ENCODE assay signal across 22 mouse cellular contexts in genomic region chr16:91100484-91100883, GRCm38 (mm10). TPM values are rescaled to one million over a fixed set of nuclear protein-coding genes. Genes with fewer than 3 reads are reported as not detected.
A peak's percentile ranks its signal among the peaks of the same experiment; 100 is the strongest.
DNase-seq lines count a peak whose midpoint lies in the region; ATAC-seq and TF ChIP-seq lines count a peak whose summit lies in the region.
"Had no signal": no experiment of that assay in that cellular context is flagged by ENCODE, and none has a peak within 500 bp of the region (broad histone marks: within the 10 kb centered on the region; RNA-seq: fewer than 3 reads in every experiment).

No protein-coding gene starts in this region.

- peak overlapping the region; percentile 85; the same call in 1 of the 2 replicates for H3K27ac ChIP-seq in forebrain, embryonic 10.5 days
- H3K27ac ChIP-seq in forebrain, embryonic 14.5 days (ENCODE audit: low read depth, low read length), result no peak overlapping the region
- H3K27ac ChIP-seq in MEL (ENCODE audit: control insufficient read depth, low read depth, low read length), result peak overlapping the region; percentile 31

- TF ChIP-seq RAD21 in MEL (IDR thresholded peaks at IDR 0.05; ENCODE audit: low read depth, low read length), result no peak

- 79% methylated on average over 2 of the region's 2 CpGs for WGBS in forebrain, embryonic 10.5 days
- 58% methylated on average over 2 of the region's 2 CpGs for WGBS in forebrain, embryonic 14.5 days

- no peaks in the 10 kb centered on the region for H3K79me2 ChIP-seq in MEL (ENCODE audit: control insufficient read depth, insufficient read depth, low read length, poor library complexity)

- no peaks in the 10 kb centered on the region for H3K9me3 ChIP-seq in forebrain, embryonic 10.5 days
- no peaks in the 10 kb centered on the region for H3K9me3 ChIP-seq in forebrain, embryonic 14.5 days (replicated peaks; ENCODE audit: control insufficient read depth, low read length)
- no peaks in the 10 kb centered on the region for H3K9me3 ChIP-seq in MEL (replicated peaks; ENCODE audit: insufficient read depth, low read length)
- H3K9me3 ChIP-seq: G1E had no signal

- no peak for TF ChIP-seq CTCF in MEL (IDR thresholded peaks at IDR 0.05 in 2 of 3, conservative IDR thresholded peaks at IDR 0.05 in 1 of 3; ENCODE audit: control insufficient read depth in 1 of 3, insufficient read depth in 1 of 3, low read depth in 2 of 3, low read length in 3 of 3, poor library complexity in 1 of 3, severe bottlenecking in 1 of 3)

- H3K4me1 ChIP-seq in forebrain, embryonic 10.5 days, result peaks cover 61% of the 10 kb centered on the region
- peaks cover 25% of the 10 kb centered on the region for H3K4me1 ChIP-seq in forebrain, embryonic 14.5 days (ENCODE audit: control insufficient read depth, insufficient read depth, low read length)
- peaks cover 0 to 5% of the 10 kb centered on the region in 2 experiments; a peak in 1 of 4 replicates for H3K4me1 ChIP-seq in MEL (ENCODE audit: control insufficient read depth in 1 of 2, insufficient read depth in 2 of 2, low read length in 2 of 2)

- H3K36me3 ChIP-seq in forebrain, embryonic 10.5 days (replicated peaks), result no peaks in the 10 kb centered on the region
- H3K36me3 ChIP-seq in forebrain, embryonic 14.5 days (ENCODE audit: control insufficient read depth, insufficient read depth, low read length), result no peaks in the 10 kb centered on the region
- H3K36me3 ChIP-seq in MEL (ENCODE audit: control insufficient read depth in 1 of 2, insufficient read depth in 2 of 2, low read length in 2 of 2), result peaks cover 0 to 7% of the 10 kb centered on the region in 2 experiments; a peak in 2 of 4 replicates
- H3K36me3 ChIP-seq: G1E had no signal

- no peak for DNase-seq in forebrain, embryonic 10.5 days (ENCODE audit: extremely low spot score, low spot score)
- DNase-seq in forebrain, embryonic 14.5 days (ENCODE audit: low spot score), result no peak
- DNase-seq in thymus, postnatal 14 days, result peak; percentile 39
- DNase-seq in thymus, postnatal 0 days (ENCODE audit: low spot score), result no peak
- peak; percentile 39 for DNase-seq in MEL (ENCODE audit: low read depth, low spot score)
- DNase-seq: adrenal gland, adult 2 months; adrenal gland, adult 8-10 months; adrenal gland, postnatal 10 days; adrenal gland, postnatal 14 days; adrenal gland, postnatal 25 days; adrenal gland, postnatal 36 days; B cell, adult 2 months; cerebellum, adult 11 months; cerebellum, adult 11-12 months; cerebellum, adult 18-20 months; cerebellum, adult 2 months had no signal

- peaks cover 96% of the 10 kb centered on the region for H3K27me3 ChIP-seq in forebrain, embryonic 10.5 days (ENCODE audit: poor library complexity, severe bottlenecking)
- H3K27me3 ChIP-seq in forebrain, embryonic 14.5 days (replicated peaks; ENCODE audit: control insufficient read depth, insufficient read depth, low read length), result 0 out of 2 replicates have a peak, but pooled peaks cover 2% of the 10 kb centered on the region
- H3K27me3 ChIP-seq in MEL (ENCODE audit: control insufficient read depth in 1 of 2, insufficient read depth in 2 of 2, low read length in 2 of 2), result no peaks in the 10 kb centered on the region

- TF ChIP-seq EP300 in MEL (IDR thresholded peaks at IDR 0.05; ENCODE audit: low read depth in 1 of 2, low read length in 2 of 2), result peak; percentile 21 to 36; a peak in 2 of 4 replicates

- ATAC-seq in forebrain, embryonic 14.5 days, result no peak
- no peak for ATAC-seq in frontal cortex, adult (ENCODE audit: low TSS enrichment)
- ATAC-seq: activated CD4-positive, CD25-positive, alpha-beta regulatory T cell, adult 4 months; CD4-positive, CD25-positive, alpha-beta regulatory T cell, adult 4 months; Patski had no signal

- no peak overlapping the region for H3K4me2 ChIP-seq in forebrain, embryonic 14.5 days (ENCODE audit: low read length)

- TF ChIP-seq POLR2A in MEL (IDR thresholded peaks at IDR 0.05; ENCODE audit: control insufficient read depth in 1 of 2, insufficient read depth in 1 of 2, low read depth in 1 of 2, low read length in 2 of 2, poor library complexity in 1 of 2), result no peak

- no peak overlapping the region for H3K4me3 ChIP-seq in forebrain, embryonic 10.5 days
- no peak overlapping the region for H3K4me3 ChIP-seq in forebrain, embryonic 14.5 days (ENCODE audit: low read depth, low read length)
- no peak overlapping the region for H3K4me3 ChIP-seq in MEL (ENCODE audit: control insufficient read depth in 1 of 2, insufficient read depth in 1 of 2, low read depth in 2 of 2, low read length in 2 of 2)

- H3K9ac ChIP-seq in forebrain, embryonic 14.5 days (ENCODE audit: low read length), result no peak overlapping the region
- H3K9ac ChIP-seq in MEL (ENCODE audit: control insufficient read depth, low read depth, low read length, poor library complexity, severe bottlenecking), result no peak overlapping the region

TF ChIP-seq in MEL, 35 proteins besides CTCF, POLR2A, EP300 and RAD21:
- TF ChIP-seq USF1 (IDR thresholded peaks at IDR 0.05; ENCODE audit: low read depth, low read length) (no peak), TBP (IDR thresholded peaks at IDR 0.05; ENCODE audit: low read depth, low read length) (no peak), POLR2AphosphoS5 (IDR thresholded peaks at IDR 0.05; ENCODE audit: borderline replicate concordance, low read depth, low read length) (no peak), RCOR1 (IDR thresholded peaks at IDR 0.05; ENCODE audit: low read depth, low read length) (no peak), ETS1 (IDR thresholded peaks at IDR 0.05; ENCODE audit: low read depth, low read length) (peak; percentile 50), ZMIZ1 (IDR thresholded peaks at IDR 0.05; ENCODE audit: low read depth, low read length) (no peak), GABPA (IDR thresholded peaks at IDR 0.05; ENCODE audit: low read depth, low read length) (no peak), CHD1 (IDR thresholded peaks at IDR 0.05; ENCODE audit: low read depth, low read length) (no peak), SMC3 (IDR thresholded peaks at IDR 0.05; ENCODE audit: low read depth, low read length) (no peak), MAX (IDR thresholded peaks at IDR 0.05; ENCODE audit: low read length) (no peak), MYB (IDR thresholded peaks at IDR 0.05; ENCODE audit: low read depth, low read length) (no peak), UBTF (IDR thresholded peaks at IDR 0.05; ENCODE audit: borderline replicate concordance, insufficient read depth, low read depth, low read length) (no peak), ELF1 (IDR thresholded peaks at IDR 0.05; ENCODE audit: low read depth, low read length) (no peak), MEF2A (IDR thresholded peaks at IDR 0.05; ENCODE audit: extremely low read depth, insufficient replicate concordance, low read depth, low read length, poor library complexity, severe bottlenecking) (no peak), ZC3H11A (IDR thresholded peaks at IDR 0.05; ENCODE audit: low read depth, low read length) (no peak), GATA1 (IDR thresholded peaks at IDR 0.05; ENCODE audit: low read depth, low read length) (peak; percentile 53), BHLHE40 (IDR thresholded peaks at IDR 0.05; ENCODE audit: borderline replicate concordance, low read depth, low read length) (no peak), JUND (IDR thresholded peaks at IDR 0.05; ENCODE audit: low read depth, low read length) (no peak)
TF ChIP-seq in MEL: peak in this region for 2.

RNA-seq across cellular contexts. Expression of gene 4932438H23Rik, which starts 5.6 kb away (rescaled TPM):
- polyA plus RNA-seq in forebrain, embryonic 10.5 days (2016; fragmentation: Nextera tagmentation; extraction: Ambion mirVana), result 0.10 and 0.12 TPM in 2 replicates
- polyA plus RNA-seq in forebrain, embryonic 14.5 days (2014; fragmentation: Nextera tagmentation; extraction: Ambion mirVana), result 0.48 and 1.0 TPM in 2 replicates
- 0.14 and 0.31 TPM in 2 replicates for polyA plus RNA-seq in thymus, postnatal 0 days (2015; fragmentation: Nextera tagmentation; extraction: Ambion mirVana)
- total RNA-seq in MEL (2012; rRNA removed), result not detected in 2 replicates
- polyA plus RNA-seq in MEL (2012; ENCODE audit: insufficient read depth in 1 of 2, insufficient read length in 2 of 2, low read depth in 1 of 2, low replicate concordance in 2 of 2, missing spikeins in 1 of 2), result not detected
- total RNA-seq: adrenal gland, postnatal 14 days; adrenal gland, postnatal 25 days; adrenal gland, postnatal 36 days; CH12.LX had no signal
- polyA plus RNA-seq: adrenal gland, adult 2 months; Patski had no signal

RNA-seq across cellular contexts. Expression of gene Paxbp1, which starts 56.1 kb away (rescaled TPM):
- 67.0 and 70.8 TPM in 2 replicates for polyA plus RNA-seq in forebrain, embryonic 10.5 days (2016; fragmentation: Nextera tagmentation; extraction: Ambion mirVana)
- polyA plus RNA-seq in forebrain, embryonic 14.5 days (2014; fragmentation: Nextera tagmentation; extraction: Ambion mirVana), result 48.1 and 71.6 TPM in 2 replicates
- polyA plus RNA-seq in thymus, postnatal 0 days (2015; fragmentation: Nextera tagmentation; extraction: Ambion mirVana), result 38.9 and 42.5 TPM in 2 replicates
- total RNA-seq in MEL (2012; rRNA removed), result 23.8 and 26.3 TPM in 2 replicates
- polyA plus RNA-seq in MEL (2012; ENCODE audit: insufficient read depth in 1 of 2, insufficient read length in 2 of 2, low read depth in 1 of 2, low replicate concordance in 2 of 2, missing spikeins in 1 of 2), result 10 to 100 TPM in 1 of 2 experiments, not detected in 1; 49.6 TPM

Comparison
In these comparisons a context has a peak if more than half of its experiments do, and no peak if none do; other contexts are left out.
1. DNase-seq: peak in thymus, postnatal 14 days (single experiment) and MEL (single experiment); none in forebrain, embryonic 10.5 days (single experiment), forebrain, embryonic 14.5 days (single experiment) and thymus, postnatal 0 days (single experiment).